Mouse (Mus musculus): ENCODE measurements around the gene Clrn2.
A peak's percentile ranks its signal among the peaks of the same experiment; 100 is the strongest.

Gene Clrn2

DNA sequence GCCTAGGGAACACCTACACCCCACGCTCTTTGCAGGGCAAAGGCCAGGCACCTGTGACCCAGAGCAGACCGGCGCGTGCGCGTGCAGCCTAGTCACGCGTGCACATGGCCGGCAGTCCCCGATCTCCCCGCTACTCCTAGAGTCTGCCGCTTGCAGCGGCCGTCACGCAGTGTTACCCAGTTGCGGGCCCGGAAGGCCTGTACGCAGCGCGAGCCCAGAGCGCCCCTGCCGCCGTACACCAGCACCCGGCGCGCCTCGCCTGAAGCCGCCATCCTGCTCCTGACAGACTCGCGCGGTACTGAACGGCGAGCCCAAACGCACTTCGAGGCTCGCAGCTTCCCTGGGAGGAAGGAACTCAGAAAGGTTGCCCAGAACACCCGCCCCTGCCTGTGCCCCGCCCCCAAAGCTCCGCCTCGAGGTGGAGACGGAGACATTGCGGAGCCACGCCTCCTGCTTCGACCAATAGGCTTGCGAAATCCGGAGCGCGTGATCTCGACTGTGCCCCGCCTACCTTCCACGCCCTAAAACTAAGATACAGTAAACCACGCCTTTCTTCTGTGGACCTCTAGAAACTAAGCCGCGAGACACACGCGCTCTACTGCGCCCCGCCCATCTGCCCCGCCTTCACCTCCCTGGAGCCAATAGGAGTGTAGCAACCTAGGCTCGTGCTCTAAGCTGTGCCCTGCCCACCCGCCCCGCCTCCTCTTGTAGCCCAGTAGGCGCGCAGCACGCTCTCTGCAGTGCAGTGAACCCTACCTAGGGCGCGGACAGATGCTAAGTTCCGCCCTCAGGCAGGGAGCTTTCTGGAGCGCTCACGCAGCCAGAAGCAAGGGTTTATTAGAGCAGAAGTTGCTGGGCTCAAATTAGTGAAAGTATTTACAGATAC lies 3.5 kb upstream of the Clrn2 start, which contains the start of gene Qdpr:
Gene Qdpr (minus strand): TSS at position 406 of the 886 bp plus-strand sequence.
- peak; percentile 92 for DNase-seq (ENCODE audit: extremely low read depth, low read depth, low spot score)

DNA sequence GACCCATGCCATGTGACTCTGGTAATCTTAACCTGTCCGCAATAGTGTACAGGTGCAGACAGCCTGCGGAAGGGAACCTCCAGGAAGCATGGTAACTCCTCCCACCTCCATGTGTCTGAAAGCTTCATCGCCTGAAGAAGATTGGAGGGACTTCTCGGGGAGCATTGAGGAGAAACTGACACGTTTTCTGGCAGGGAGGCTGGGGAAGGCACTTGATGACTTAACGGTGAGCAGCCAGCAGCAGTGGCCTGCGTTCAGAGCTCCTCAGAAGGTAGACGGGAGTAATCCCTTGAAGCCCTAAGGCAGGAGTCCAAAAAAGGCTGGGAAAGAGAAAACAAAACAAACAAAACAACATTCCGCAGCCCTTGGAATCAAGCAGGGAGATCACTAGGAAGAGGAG lies 905 bp downstream of the Clrn2 start:
- DNase-seq (ENCODE audit: extremely low read depth, low read depth, low spot score) = no peak

DNA sequence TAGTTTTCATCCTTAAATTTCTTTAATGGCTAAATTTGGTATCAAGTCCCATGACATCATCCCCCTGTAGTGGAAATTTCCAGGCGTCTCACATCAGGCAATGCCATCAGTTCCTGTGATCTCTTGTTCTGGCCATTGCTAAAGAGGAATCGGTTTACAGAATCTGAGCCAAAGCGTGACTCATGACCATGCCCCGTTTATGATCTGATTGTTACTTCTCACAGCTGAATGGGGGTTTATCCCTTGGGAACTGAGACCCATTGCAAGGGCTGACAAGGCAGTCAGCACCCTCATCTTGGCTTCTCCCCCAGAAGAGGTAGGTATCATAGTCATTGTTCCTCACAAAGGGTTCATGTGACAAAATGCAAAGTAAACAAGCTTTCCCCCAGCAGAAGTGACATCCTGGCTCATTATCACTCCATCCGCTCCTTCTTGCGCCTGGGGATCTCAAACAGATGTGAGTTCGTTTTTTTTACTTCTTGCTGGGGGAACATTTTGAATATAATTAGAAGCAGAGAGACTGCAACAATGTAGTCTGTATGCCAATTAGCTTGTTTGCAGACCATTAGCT lies 19.4 kb downstream of the Clrn2 start:
- DNase-seq (ENCODE audit: extremely low read depth, low read depth, low spot score) = no peak

DNA sequence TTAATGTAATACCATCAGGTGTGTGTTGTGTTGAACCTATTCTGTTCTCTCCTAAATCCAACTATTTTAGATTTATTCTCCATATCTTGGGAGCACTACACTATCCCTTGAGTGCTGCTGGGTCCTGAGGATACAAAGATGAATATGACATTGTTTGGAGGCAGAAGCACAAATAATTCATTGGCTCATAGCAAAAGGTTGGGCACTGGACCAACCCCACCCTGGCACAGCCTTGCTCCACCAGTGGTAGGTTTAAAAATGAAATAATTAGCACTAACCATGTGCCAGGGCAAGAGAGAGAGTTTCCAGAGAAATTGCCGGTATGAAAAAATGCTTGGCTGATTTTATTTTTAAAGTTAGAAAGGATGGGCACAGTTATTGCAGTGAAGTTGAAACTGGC lies 20.0 kb downstream of the Clrn2 start:
- DNase-seq (ENCODE audit: extremely low read depth, low read depth, low spot score) = no peak

DNA sequence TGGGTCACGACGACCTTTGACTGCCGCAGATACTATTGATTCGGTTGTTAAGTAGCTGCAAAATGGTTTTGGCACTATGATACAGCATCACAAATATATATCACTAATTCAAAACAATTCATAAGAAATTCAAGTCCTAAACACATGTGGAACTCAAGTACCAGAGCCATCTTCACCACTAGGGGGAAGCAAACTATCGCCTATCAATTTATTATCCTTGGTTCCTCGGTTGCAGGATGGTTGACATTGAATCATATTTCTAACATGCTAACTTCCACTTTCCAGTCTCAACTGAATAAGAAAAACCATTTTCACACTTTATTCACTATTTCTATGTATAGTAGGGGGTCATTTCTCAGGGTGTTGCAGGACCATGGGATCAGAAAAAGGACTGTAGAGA lies 20.7 kb downstream of the Clrn2 start:
- no peak for DNase-seq (ENCODE audit: extremely low read depth, low read depth, low spot score)

DNA sequence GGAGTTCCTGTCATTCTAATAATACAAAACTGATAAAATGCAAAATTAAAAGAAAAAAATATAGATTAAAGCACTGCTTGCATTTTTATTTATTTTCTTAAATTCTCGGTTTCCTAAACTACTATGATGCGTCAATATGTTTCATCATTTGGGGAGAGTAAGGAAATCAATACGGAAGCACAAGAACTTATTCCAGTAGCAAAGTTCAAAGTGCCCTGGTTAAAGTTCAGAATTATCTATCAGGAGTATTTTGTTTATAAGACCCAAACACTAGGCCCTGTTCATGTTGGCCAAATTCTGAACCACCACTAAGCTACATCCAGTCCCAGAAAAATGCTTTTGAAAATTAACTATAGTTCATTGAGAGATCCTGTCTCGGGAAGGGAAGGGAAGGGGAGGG lies 21.2 kb downstream of the Clrn2 start:
- DNase-seq (ENCODE audit: extremely low read depth, low read depth, low spot score) = no peak

DNA sequence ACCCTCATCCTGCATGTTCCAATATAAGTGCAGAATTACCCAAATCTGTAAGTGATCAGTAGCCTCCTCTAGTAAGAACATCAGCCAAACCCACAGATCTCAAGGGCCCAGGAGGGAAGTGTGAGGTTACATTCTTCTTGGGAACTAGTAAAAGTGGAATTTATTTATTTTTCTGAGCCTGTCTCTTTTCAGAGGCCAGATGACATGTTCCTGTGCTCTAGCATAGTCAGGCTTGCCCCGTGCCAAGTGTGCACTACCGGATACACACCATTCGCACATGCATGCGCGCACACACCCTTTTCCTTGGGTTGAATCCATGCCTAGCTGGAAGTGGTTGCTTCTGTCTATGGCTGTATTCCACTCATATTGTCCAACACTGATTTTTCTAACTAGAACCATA lies 22.2 kb downstream of the Clrn2 start:
- DNase-seq (ENCODE audit: extremely low read depth, low read depth, low spot score) = no peak

DNA sequence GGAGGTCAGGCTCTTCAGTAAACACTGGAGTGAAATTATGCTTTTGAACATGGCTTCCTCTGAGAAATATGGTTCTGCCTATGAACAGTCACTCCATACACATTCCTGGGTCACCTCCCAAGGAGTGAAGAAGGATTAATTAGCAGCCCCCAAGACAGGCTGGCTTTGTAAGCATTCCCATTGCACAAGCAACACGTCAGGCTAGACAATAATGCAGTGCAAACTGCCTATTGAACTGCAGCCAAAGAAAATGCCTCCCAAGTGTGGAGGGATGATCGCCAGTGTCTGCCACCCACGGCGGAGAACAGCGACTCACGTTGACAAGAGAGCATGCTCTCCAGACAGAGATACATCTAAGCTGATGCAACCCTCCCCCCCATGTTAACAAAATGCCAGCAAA lies 22.7 kb downstream of the Clrn2 start:
- peak; percentile 74 for DNase-seq (ENCODE audit: extremely low read depth, low read depth, low spot score)

DNA sequence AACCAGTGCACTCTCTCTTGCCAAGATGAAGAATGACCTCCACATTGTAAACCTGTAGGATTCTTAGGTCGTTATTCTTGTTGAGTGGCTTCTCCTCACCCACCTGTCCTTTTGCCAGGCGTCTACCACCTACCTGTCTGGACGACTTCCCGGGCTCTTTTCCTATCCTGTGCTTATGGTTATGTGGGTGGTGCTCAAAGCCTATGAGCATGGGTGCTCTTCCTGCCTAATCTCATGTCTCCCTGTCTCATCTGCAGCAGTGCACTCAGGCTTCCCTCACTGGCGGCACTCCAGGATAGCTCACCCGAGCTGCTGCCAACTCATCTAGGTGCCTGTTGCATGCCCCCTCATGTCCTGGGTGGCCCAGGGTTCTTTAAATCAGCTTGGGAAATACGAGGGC lies 24.1 kb downstream of the Clrn2 start:
- DNase-seq (ENCODE audit: extremely low read depth, low read depth, low spot score) = peak; percentile 98

DNA sequence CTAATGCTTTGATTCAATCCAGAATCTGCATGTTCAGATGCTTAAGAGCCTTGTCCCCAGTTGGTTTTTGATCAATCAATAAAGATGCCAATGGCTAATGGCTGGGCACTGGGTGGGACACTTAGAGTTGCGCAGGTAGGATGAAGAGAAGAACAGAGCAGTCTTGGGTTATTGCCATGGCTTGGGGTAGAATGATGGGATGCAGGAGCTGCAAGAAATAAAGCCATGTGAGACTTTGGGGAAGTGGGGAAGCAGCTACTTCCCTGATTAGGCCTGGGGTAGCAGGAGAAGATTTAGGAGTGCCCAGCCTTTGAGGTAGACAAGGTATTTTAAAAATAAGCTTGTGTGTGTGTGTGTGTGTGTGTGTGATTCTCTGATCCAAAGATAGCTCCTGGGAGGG lies 26.5 kb downstream of the Clrn2 start:
- DNase-seq (ENCODE audit: extremely low read depth, low read depth, low spot score) = no peak

DNA sequence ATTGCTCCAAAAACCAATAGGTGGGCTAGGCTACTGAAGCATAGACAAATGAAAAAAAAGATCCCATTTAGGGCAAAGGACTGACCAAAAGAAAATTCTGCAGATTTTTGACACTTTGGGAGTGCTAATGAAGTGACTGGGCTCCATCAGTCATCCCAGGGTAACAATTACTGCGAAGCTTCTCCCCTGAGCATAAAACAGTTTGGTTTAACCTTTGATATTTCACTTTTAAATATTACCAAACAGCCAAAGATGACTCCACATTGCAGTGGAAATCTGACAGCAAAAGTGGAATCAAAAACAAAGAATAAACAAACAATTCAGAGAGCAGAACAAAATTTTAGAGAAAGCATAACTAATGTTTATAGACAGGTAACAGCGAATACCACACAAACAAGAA lies 27.6 kb downstream of the Clrn2 start:
- DNase-seq (ENCODE audit: extremely low read depth, low read depth, low spot score) = no peak

DNA sequence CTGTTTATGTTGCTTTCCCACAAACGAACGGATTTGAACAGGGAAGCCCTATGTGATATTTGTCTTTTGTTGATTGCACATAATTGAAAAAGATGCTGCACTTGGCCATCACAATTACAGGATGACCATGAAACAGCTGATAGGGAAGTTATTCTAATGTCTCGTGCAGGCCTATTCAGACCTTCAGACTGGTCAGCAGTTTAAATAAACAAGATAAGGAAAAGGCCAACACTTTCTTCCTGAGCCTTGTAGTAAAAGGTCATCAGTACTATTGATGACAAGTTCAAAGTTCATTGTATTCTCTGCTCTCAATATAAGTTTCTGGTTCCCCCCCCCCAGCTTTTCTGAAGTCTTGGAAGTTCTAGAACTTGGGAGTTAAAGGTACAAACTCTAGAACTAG lies 29.1 kb downstream of the Clrn2 start:
- no peak for DNase-seq (ENCODE audit: extremely low read depth, low read depth, low spot score)

DNA sequence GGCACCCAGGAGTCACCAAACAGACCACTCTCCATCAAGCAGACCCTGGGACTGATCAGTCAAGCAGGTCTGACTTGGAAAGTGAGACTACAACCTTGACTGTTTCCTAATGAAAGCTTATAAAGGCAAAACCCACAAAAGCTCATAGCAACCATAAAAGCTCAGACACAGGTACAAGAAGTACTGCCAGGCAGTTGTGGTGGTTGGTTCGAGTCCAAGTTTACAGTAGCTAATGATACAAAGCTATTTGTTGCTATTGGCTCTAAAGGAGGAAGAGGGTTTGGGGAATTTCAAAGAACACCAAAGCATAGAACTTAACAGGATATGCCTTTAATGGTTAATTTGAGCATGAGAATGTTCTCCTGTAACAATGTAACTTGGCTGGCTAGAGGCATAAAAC lies 30.1 kb downstream of the Clrn2 start:
- DNase-seq (ENCODE audit: extremely low read depth, low read depth, low spot score) = peak; percentile 95

DNA sequence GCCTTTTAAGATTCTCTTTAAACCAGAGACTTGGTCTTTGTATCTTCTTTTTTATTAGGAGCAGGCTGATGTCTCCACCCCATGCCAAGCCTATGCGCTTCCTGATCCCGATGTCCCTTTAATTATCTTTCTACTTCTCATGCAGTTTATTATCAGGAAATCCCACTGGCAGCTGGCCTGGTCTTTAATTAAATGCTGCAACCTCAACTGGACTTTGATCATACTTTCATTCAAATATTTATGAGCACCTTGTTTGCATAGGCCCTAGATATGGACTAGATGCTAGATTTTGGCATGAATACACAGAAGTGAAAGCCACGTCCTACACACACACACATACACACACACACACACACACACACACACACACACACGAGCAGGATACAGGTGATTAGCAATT lies 38.2 kb downstream of the Clrn2 start:
- no peak for DNase-seq (ENCODE audit: extremely low read depth, low read depth, low spot score)

DNA sequence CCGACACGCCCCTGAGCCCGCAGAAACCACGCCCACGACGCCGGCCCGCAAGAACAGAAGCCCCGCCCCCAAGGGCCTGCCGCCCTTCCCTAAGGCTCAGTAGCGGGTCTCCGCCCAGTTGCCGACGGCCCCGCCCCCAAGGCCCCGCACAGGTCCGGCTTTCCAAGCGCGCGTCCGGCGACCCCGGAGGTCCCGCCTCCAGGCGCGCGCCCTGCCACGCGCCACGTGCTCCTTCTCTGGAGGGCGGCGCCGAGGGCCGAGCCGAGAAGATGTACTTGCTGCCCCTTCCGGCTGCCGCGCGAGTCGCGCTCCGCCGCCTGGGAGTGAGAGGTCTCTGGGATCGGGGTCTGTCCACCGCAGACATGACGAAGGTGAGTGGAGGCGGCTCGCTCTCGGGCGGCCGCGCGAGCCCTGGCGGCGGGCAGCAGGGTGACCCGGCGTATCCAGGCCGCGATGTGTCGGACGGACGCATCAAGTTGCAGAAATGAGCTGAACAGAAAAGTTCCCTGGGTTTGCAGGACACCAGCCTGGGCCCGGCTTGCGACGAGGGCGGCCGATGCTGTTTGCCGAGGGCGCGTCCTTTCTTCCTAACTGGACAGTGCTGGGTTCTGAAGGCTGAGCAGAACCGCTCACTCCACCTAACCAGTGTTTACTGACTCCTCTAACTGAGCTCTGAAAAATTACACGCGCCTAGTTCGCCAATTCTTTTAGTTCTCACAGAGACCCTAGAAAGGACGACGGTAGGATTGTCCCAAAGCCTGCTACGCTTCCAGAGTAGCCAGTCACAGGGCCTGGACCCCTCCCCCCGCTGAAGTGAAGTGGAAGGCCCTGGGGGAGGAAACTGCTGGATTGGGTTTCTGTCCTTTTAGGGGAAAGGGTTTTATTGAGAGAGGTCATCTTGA lies 39.9 kb downstream of the Clrn2 start, which contains the start of gene Lap3:
Gene Lap3 (plus strand): TSS at position 184 of the 902 bp plus-strand sequence.
- DNase-seq (ENCODE audit: extremely low read depth, low read depth, low spot score) = no peak

DNA sequence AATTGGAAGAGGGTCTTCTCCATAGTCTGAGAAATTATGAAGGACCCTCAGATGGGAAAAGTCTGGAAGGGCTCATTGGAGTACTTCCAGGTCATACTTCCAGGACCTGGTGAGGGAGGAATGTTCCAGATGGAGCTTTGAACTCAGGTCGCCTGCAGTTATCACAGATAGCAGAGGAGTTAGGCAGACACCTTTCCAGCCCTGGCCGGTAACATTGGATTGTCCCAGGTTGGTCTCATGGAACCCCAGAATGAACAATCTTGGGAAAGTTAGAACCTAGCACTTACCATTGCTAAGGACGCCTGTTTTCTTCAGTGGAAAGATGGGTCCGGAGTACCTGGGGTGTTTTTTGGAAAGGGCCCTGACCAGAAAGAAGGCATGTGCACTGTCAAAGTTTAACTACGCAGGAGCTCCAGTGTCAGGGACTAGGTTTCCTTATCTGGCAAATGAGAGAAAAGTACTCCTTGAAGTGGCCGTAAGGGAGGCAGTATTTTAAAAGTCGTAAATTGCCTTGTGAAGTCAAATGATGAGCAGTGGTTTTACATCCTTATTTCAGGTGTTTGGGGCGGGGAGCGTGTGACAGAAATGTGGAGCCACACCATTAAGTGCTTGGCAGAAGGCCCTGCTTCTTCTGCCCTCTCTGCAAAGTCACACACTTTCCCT lies 40.7 kb downstream of the Clrn2 start:
- no peak for DNase-seq (ENCODE audit: extremely low read depth, low read depth, low spot score)

DNA sequence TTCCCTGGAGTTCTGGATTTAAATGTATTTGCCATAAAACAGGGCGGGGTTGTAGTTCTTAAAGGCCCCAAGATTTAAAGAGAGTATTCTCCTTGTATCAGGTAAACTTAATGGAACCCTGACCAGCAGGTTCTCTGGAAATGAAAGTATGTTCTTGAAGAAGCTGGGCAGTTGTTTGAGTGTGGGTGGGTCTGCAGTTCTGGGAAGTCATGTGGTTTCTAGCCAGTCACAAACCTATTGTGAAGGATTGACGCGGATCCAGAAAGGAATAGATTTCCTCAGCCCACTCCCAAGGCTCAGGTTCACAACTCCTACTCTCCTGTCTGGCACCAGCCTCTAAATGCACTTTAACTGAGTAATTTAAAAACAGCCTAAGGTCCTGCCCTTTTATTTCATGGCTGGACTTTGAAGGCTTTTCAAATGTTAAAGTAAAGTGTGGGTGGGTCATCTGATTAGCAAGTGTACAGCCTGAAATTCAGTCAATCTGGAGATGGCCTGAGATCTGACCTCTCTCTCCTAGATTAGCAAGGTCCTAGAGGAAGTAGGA lies 42.0 kb downstream of the Clrn2 start:
- DNase-seq (ENCODE audit: extremely low read depth, low read depth, low spot score) = peak; percentile 74

DNA sequence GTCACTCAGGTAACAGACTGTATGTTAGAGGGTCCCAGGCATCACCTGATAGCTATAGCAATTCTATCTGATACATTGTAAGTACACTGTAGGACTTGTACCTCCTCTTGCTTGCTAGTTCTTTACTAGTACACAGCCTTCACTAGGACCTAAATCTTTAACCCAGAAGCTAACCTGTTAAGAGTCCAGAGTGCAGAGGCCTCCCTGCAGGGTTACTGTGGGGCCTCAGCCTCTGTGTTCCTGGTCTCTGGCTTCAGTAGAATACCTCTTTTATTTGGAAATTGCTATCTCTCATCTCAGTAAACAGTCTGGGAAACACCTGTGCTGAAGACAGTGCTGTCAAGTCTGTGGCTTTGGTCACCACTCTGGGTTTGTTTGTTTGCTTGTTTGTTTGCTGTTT lies 42.5 kb downstream of the Clrn2 start:
- no peak for DNase-seq (ENCODE audit: extremely low read depth, low read depth, low spot score)

DNA sequence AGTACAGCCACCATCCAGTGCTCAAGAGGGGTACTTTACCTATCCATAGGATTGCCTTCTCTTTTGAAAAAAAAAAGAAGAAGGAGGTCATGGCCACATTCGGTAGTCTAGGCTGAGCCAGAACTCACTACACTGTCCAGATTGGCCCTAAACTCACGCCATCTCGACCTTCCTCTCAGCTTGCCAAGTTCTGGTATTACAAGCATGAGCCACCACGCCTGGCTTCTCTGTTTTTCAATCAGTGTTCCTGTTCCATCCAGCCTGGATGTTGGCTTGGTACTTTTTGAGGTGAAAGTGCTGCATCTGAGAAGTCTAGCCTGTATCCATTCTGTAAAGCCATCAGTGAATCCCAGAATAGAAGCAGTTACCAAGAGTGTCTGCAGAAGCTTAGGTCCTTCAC lies 42.9 kb downstream of the Clrn2 start:
- no peak for DNase-seq (ENCODE audit: extremely low read depth, low read depth, low spot score)

DNA sequence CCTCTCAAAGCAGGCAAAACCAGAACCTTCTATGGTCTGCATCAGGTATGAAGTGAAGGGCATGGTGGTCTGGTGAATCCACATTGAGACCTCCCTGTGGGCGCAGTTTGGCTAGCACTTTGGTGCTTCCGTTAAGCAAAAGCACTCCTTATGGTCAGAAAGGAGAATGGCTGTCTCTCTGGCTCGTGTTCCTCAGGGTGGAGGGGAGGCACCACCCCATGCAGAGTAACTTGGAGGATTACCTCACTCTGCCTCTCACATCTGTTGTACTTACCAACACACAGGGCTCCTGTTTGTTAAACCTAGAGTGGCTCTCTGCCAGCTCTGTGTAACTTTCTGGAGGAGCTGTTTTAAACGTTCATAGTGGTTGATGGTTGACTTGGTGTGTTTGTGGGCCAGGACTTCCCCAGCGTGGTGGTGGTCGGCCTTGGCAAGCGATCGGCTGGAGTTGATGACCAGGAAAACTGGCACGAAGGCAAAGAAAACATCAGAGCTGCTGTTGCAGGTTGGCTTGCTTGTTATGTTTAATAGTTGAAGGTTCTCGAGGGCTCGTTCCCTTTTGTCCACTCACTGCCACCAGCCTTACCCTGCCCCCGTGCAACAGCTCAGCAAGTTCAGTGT lies 43.5 kb downstream of the Clrn2 start:
- DNase-seq (ENCODE audit: extremely low read depth, low read depth, low spot score) = no peak

Data from fat pad, adult 2 months (tissue).